Mouse (Mus musculus): ENCODE results near the gene Zfp560.
"Not testable (repeated sequence)": the region's sequence is repeated elsewhere in the genome, so short reads cannot be mapped to it uniquely, and the experiment has no call there.

Gene Zfp560

GRCm38 (mm10) chr9:20384532-20385342 is at the start of gene Zfp560:
Gene Zfp560, minus strand, starts transcription at chr9:20385177.
- peak; percentile 96 for DNase-seq

- DNase-seq: no peak
Measured at GRCm38 (mm10) chr9:20430004-20430403, 45.0 kb upstream of the Zfp560 start.

GRCm38 (mm10) chr9:20411460-20411859 is 26.5 kb upstream of the Zfp560 start:
- DNase-seq: no peak

- DNase-seq: no peak
Measured at GRCm38 (mm10) chr9:20409319-20409718, 24.3 kb upstream of the Zfp560 start.

GRCm38 (mm10) chr9:20385343-20385703 is 346 bp upstream of the Zfp560 start:
- no peak for DNase-seq

GRCm38 (mm10) chr9:20383659-20384058 is 1.3 kb downstream of the Zfp560 start:
- no peak for DNase-seq

- DNase-seq: no peak
Measured at GRCm38 (mm10) chr9:20374712-20375111, 10.3 kb downstream of the Zfp560 start.

GRCm38 (mm10) chr9:20367311-20367710 is 17.7 kb downstream of the Zfp560 start:
- no peak for DNase-seq

- DNase-seq: no peak
Measured at GRCm38 (mm10) chr9:20348501-20348900, 36.5 kb downstream of the Zfp560 start.

- DNase-seq: no peak
Measured at GRCm38 (mm10) chr9:20335994-20336393, 49.0 kb downstream of the Zfp560 start, which contains the start of gene Olfr18. Gene Olfr18, minus strand, starts transcription at chr9:20336094.

GRCm38 (mm10) chr9:20298232-20298631 is 86.7 kb downstream of the Zfp560 start, which contains the start of gene Olfr873:
Gene Olfr873, plus strand, starts transcription at chr9:20298532.
- no peak for DNase-seq

- not testable (repeated sequence) for DNase-seq
Measured at GRCm38 (mm10) chr9:20295562-20295961, 89.4 kb downstream of the Zfp560 start.
